Mouse (Mus musculus) brain, embryonic 14.5 days (tissue): Measurements from ENCODE around the gene Cyba.

Experiments used
- CTCF ChIP-seq: fragments of 200-500 bp; IDR thresholded peaks from 2 replicates; pipeline ENCODE4 v1.5.1; 2012; ENCODE audit warnings: inconsistent platforms, mild to moderate bottlenecking, moderate library complexity, borderline replicate concordance; ENCODE audit not compliant: insufficient read depth, insufficient read length; ENCODE audit errors: extremely low read depth
- POLR2A ChIP-seq: fragments of 200-500 bp; IDR thresholded peaks from 2 replicates; pipeline ENCODE4 v1.6.1; 2012; ENCODE audit warnings: mild to moderate bottlenecking, inconsistent platforms, borderline replicate concordance; ENCODE audit not compliant: poor library complexity, insufficient read depth, insufficient read length, severe bottlenecking; ENCODE audit errors: extremely low read depth

- TF ChIP-seq POLR2A: no peak
- peak; percentile 39; the same call in 1 of the 2 replicates for TF ChIP-seq CTCF
Observed at GRCm38 (mm10) chr8:122459218-122459900, 26.6 kb upstream of the Cyba start.
